Mouse (Mus musculus): ENCODE data around the gene Rmdn3. TPM values are rescaled to one million over a fixed set of nuclear protein-coding genes. Genes with fewer than 3 reads are reported as not detected.

The Rmdn3 gene
- polyA plus RNA-seq, 1 experiment from 2014 or later, result 44.2 TPM

- Histone ChIP-seq H3K27ac (replicated peaks; ENCODE audit: low read depth, low read length) (no peak overlapping the region), H3K9me3 (replicated peaks; ENCODE audit: control insufficient read depth, low read length) (no peaks in the 10 kb centered on the region), H3K4me1 (ENCODE audit: control insufficient read depth, insufficient read depth, low read length) (no peaks in the 10 kb centered on the region; the same call in 1 of the 2 replicates), H3K4me2 (ENCODE audit: low read depth, low read length) (no peak overlapping the region), H3K27me3 (ENCODE audit: control insufficient read depth, insufficient read depth, low read length) (no peaks in the 10 kb centered on the region), H3K4me3 (ENCODE audit: low read depth, low read length) (no peak overlapping the region), H3K36me3 (replicated peaks; ENCODE audit: control insufficient read depth, insufficient read depth, low read depth, low read length) (no peaks in the 10 kb centered on the region), H3K9ac (replicated peaks; ENCODE audit: low read length) (no peak overlapping the region)
- ATAC-seq (replicated peaks; ENCODE audit: insufficient number of reproducible peaks, low FRiP score, low TSS enrichment, low read depth), result no peak
- WGBS, result 90% methylated on average over 5 of the region's 5 CpGs
- DNase-seq (ENCODE audit: low spot score), result no peak
These were observed 37.3 kb upstream of the Rmdn3 start for GRCm38 (mm10) chr2:119194140-119194539.

- H3K9ac ChIP-seq (replicated peaks; ENCODE audit: low read length), result no peak overlapping the region
- H3K27me3 ChIP-seq (ENCODE audit: control insufficient read depth, insufficient read depth, low read length), result no peaks in the 10 kb centered on the region
- 85% methylated on average over 5 of the region's 5 CpGs for WGBS
- H3K4me3 ChIP-seq (ENCODE audit: low read depth, low read length), result no peak overlapping the region
- no peaks in the 10 kb centered on the region for H3K36me3 ChIP-seq (replicated peaks; ENCODE audit: control insufficient read depth, insufficient read depth, low read depth, low read length)
- no peak overlapping the region for H3K27ac ChIP-seq (replicated peaks; ENCODE audit: low read depth, low read length)
- no peaks in the 10 kb centered on the region for H3K9me3 ChIP-seq (replicated peaks; ENCODE audit: control insufficient read depth, low read length)
- no peak for DNase-seq (ENCODE audit: low spot score)
- H3K4me2 ChIP-seq (ENCODE audit: low read depth, low read length), result no peak overlapping the region
- no peak for ATAC-seq (replicated peaks; ENCODE audit: insufficient number of reproducible peaks, low FRiP score, low TSS enrichment, low read depth)
- no peaks in the 10 kb centered on the region; the same call in 1 of the 2 replicates for H3K4me1 ChIP-seq (ENCODE audit: control insufficient read depth, insufficient read depth, low read length)
These were observed 34.1 kb upstream of the Rmdn3 start for GRCm38 (mm10) chr2:119190969-119191368.

- H3K4me3 ChIP-seq (ENCODE audit: low read depth, low read length), result no peak overlapping the region
- H3K4me2 ChIP-seq (ENCODE audit: low read depth, low read length), result peak overlapping the region; percentile 52
- H3K36me3 ChIP-seq (replicated peaks; ENCODE audit: control insufficient read depth, insufficient read depth, low read depth, low read length), result no peaks in the 10 kb centered on the region; the same call in 1 of the 2 replicates
- ATAC-seq (replicated peaks; ENCODE audit: insufficient number of reproducible peaks, low FRiP score, low TSS enrichment, low read depth) (peak; percentile 84; the same call in 1 of the 2 replicates), DNase-seq (ENCODE audit: low spot score) (peak; percentile 86)
- no peaks in the 10 kb centered on the region for H3K9me3 ChIP-seq (replicated peaks; ENCODE audit: control insufficient read depth, low read length)
- H3K27ac ChIP-seq (replicated peaks; ENCODE audit: low read depth, low read length), result no peak overlapping the region
- no peaks in the 10 kb centered on the region for H3K4me1 ChIP-seq (ENCODE audit: control insufficient read depth, insufficient read depth, low read length)
- 6% methylated on average over 15 of the region's 15 CpGs for WGBS
- H3K9ac ChIP-seq (replicated peaks; ENCODE audit: low read length), result 0 out of 2 replicates have a peak overlapping the region, but pooled peaks have one; percentile 42
- H3K27me3 ChIP-seq (ENCODE audit: control insufficient read depth, insufficient read depth, low read length), result no peaks in the 10 kb centered on the region
These were observed 32.3 kb upstream of the Rmdn3 start for GRCm38 (mm10) chr2:119189029-119189710.

GRCm38 (mm10) chr2:119182914-119183313, 26.1 kb upstream of the Rmdn3 start:
- Histone ChIP-seq H3K27ac (replicated peaks; ENCODE audit: low read depth, low read length) (no peak overlapping the region), H3K36me3 (replicated peaks; ENCODE audit: control insufficient read depth, insufficient read depth, low read depth, low read length) (no peaks in the 10 kb centered on the region; the same call in none of the 2 replicates), H3K4me3 (ENCODE audit: low read depth, low read length) (no peak overlapping the region), H3K9ac (replicated peaks; ENCODE audit: low read length) (no peak overlapping the region), H3K4me2 (ENCODE audit: low read depth, low read length) (no peak overlapping the region), H3K27me3 (ENCODE audit: control insufficient read depth, insufficient read depth, low read length) (no peaks in the 10 kb centered on the region), H3K4me1 (ENCODE audit: control insufficient read depth, insufficient read depth, low read length) (no peaks in the 10 kb centered on the region), H3K9me3 (replicated peaks; ENCODE audit: control insufficient read depth, low read length) (no peaks in the 10 kb centered on the region)
- 80% methylated on average over 7 of the region's 7 CpGs for WGBS
- ATAC-seq (replicated peaks; ENCODE audit: insufficient number of reproducible peaks, low FRiP score, low TSS enrichment, low read depth) (no peak), DNase-seq (ENCODE audit: low spot score) (no peak)

GRCm38 (mm10) chr2:119177384-119177939, 20.6 kb upstream of the Rmdn3 start:
- no peaks in the 10 kb centered on the region; the same call in 1 of the 2 replicates for H3K4me1 ChIP-seq (ENCODE audit: control insufficient read depth, insufficient read depth, low read length)
- H3K27ac ChIP-seq (replicated peaks; ENCODE audit: low read depth, low read length), result no peak overlapping the region
- WGBS, result 84% methylated on average over 5 of the region's 5 CpGs
- DNase-seq (ENCODE audit: low spot score) (no peak), ATAC-seq (replicated peaks; ENCODE audit: insufficient number of reproducible peaks, low FRiP score, low TSS enrichment, low read depth) (no peak)
- H3K36me3 ChIP-seq (replicated peaks; ENCODE audit: control insufficient read depth, insufficient read depth, low read depth, low read length), result no peaks in the 10 kb centered on the region; the same call in 1 of the 2 replicates
- no peak overlapping the region; the same call in 1 of the 2 replicates for H3K9ac ChIP-seq (replicated peaks; ENCODE audit: low read length)
- no peak overlapping the region for H3K4me3 ChIP-seq (ENCODE audit: low read depth, low read length)
- H3K27me3 ChIP-seq (ENCODE audit: control insufficient read depth, insufficient read depth, low read length), result no peaks in the 10 kb centered on the region
- no peaks in the 10 kb centered on the region for H3K9me3 ChIP-seq (replicated peaks; ENCODE audit: control insufficient read depth, low read length)
- H3K4me2 ChIP-seq (ENCODE audit: low read depth, low read length), result no peak overlapping the region

GRCm38 (mm10) chr2:119176761-119177160, 19.9 kb upstream of the Rmdn3 start:
- Histone ChIP-seq H3K4me1 (ENCODE audit: control insufficient read depth, insufficient read depth, low read length) (no peaks in the 10 kb centered on the region; the same call in 1 of the 2 replicates), H3K9me3 (replicated peaks; ENCODE audit: control insufficient read depth, low read length) (no peaks in the 10 kb centered on the region), H3K4me2 (ENCODE audit: low read depth, low read length) (no peak overlapping the region), H3K4me3 (ENCODE audit: low read depth, low read length) (no peak overlapping the region), H3K27ac (replicated peaks; ENCODE audit: low read depth, low read length) (no peak overlapping the region), H3K27me3 (ENCODE audit: control insufficient read depth, insufficient read depth, low read length) (no peaks in the 10 kb centered on the region), H3K9ac (replicated peaks; ENCODE audit: low read length) (no peak overlapping the region), H3K36me3 (replicated peaks; ENCODE audit: control insufficient read depth, insufficient read depth, low read depth, low read length) (no peaks in the 10 kb centered on the region; the same call in 1 of the 2 replicates)
- WGBS, result 45% methylated on average over 3 of the region's 3 CpGs
- no peak for ATAC-seq (replicated peaks; ENCODE audit: insufficient number of reproducible peaks, low FRiP score, low TSS enrichment, low read depth)
- DNase-seq (ENCODE audit: low spot score), result no peak

GRCm38 (mm10) chr2:119175614-119176013, 18.8 kb upstream of the Rmdn3 start:
- no peak overlapping the region for H3K9ac ChIP-seq (replicated peaks; ENCODE audit: low read length)
- WGBS, result 58% methylated on average over 6 of the region's 6 CpGs
- no peaks in the 10 kb centered on the region; the same call in 1 of the 2 replicates for H3K36me3 ChIP-seq (replicated peaks; ENCODE audit: control insufficient read depth, insufficient read depth, low read depth, low read length)
- H3K27ac ChIP-seq (replicated peaks; ENCODE audit: low read depth, low read length), result no peak overlapping the region
- H3K4me2 ChIP-seq (ENCODE audit: low read depth, low read length), result no peak overlapping the region
- H3K4me1 ChIP-seq (ENCODE audit: control insufficient read depth, insufficient read depth, low read length), result no peaks in the 10 kb centered on the region; the same call in 1 of the 2 replicates
- H3K27me3 ChIP-seq (ENCODE audit: control insufficient read depth, insufficient read depth, low read length), result no peaks in the 10 kb centered on the region
- H3K4me3 ChIP-seq (ENCODE audit: low read depth, low read length), result no peak overlapping the region
- H3K9me3 ChIP-seq (replicated peaks; ENCODE audit: control insufficient read depth, low read length), result no peaks in the 10 kb centered on the region
- DNase-seq (ENCODE audit: low spot score) (no peak), ATAC-seq (replicated peaks; ENCODE audit: insufficient number of reproducible peaks, low FRiP score, low TSS enrichment, low read depth) (no peak)

- H3K4me1 ChIP-seq (ENCODE audit: control insufficient read depth, insufficient read depth, low read length), result no peaks in the 10 kb centered on the region; the same call in 1 of the 2 replicates
- no peak overlapping the region for H3K4me2 ChIP-seq (ENCODE audit: low read depth, low read length)
- H3K9ac ChIP-seq (replicated peaks; ENCODE audit: low read length), result no peak overlapping the region
- DNase-seq (ENCODE audit: low spot score), result no peak
- no peaks in the 10 kb centered on the region for H3K27me3 ChIP-seq (ENCODE audit: control insufficient read depth, insufficient read depth, low read length)
- H3K27ac ChIP-seq (replicated peaks; ENCODE audit: low read depth, low read length), result no peak overlapping the region
- H3K9me3 ChIP-seq (replicated peaks; ENCODE audit: control insufficient read depth, low read length), result no peaks in the 10 kb centered on the region
- H3K36me3 ChIP-seq (replicated peaks; ENCODE audit: control insufficient read depth, insufficient read depth, low read depth, low read length), result no peaks in the 10 kb centered on the region
- WGBS, result 49% methylated on average over 14 of the region's 14 CpGs
- no peak for ATAC-seq (replicated peaks; ENCODE audit: insufficient number of reproducible peaks, low FRiP score, low TSS enrichment, low read depth)
- H3K4me3 ChIP-seq (ENCODE audit: low read depth, low read length), result no peak overlapping the region
These were observed 18.0 kb upstream of the Rmdn3 start for GRCm38 (mm10) chr2:119174866-119175265.

Measured in embryonic facial prominence, embryonic 11.5 days (tissue).